Mouse (Mus musculus): Measurements from ENCODE around the gene Aldh3b1. TPM values are rescaled to one million over a fixed set of nuclear protein-coding genes. Genes with fewer than 3 reads are reported as not detected.
A peak's percentile ranks its signal among the peaks of the same experiment; 100 is the strongest.
"Not testable (repeated sequence)": the region's sequence is repeated elsewhere in the genome, so short reads cannot be mapped to it uniquely, and the experiment has no call there.

Gene Aldh3b1
- total RNA-seq (2018; cell fraction: chromatin; rRNA removed) = 10 to 100 TPM in 22 of 26 experiments, 1 to 10 TPM in 4; 6.7 to 54.0 (median 33.8) TPM
- total RNA-seq (2018; cell fraction: cytosol; rRNA removed) = 10 to 100 TPM; 53.2 to 92.7 (median 74.8) TPM
- 10 to 100 TPM; 15.3 to 80.6 (median 43.0) TPM for total RNA-seq (2018; cell fraction: nucleus; rRNA removed)
- polyA plus RNA-seq (2018) = 57.7 to 77.8 TPM (median 67.9 TPM) in 3 replicates

- peak within 1 kb of the TSS; percentile 92 for H3K27ac ChIP-seq
- peaks cover 46% of the 10 kb centered on the region for H3K79me2 ChIP-seq (ENCODE audit: inconsistent target)
- 3% methylated on average over 12 of the region's 12 CpGs for WGBS (ENCODE audit: missing documents)
- H3K36me3 ChIP-seq (ENCODE audit: inconsistent target) = no peaks in the 10 kb centered on the region; the same call in 1 of the 2 replicates
- peak within 1 kb of the TSS; percentile 34 for H3K4me3 ChIP-seq (ENCODE audit: inconsistent target)
Observed at GRCm38 (mm10) chr19:3929211-3929941, at the start of gene Aldh3b1. Gene Aldh3b1 (minus strand): TSS chr19:3929808.

GRCm38 (mm10) chr19:3975866-3976265, 46.3 kb upstream of the Aldh3b1 start:
- Histone ChIP-seq H3K79me2 (ENCODE audit: inconsistent target) (no peaks in the 10 kb centered on the region), H3K36me3 (ENCODE audit: inconsistent target) (no peaks in the 10 kb centered on the region)
- WGBS (ENCODE audit: missing documents) = 100% methylated on average over 2 of the region's 2 CpGs

DNA sequence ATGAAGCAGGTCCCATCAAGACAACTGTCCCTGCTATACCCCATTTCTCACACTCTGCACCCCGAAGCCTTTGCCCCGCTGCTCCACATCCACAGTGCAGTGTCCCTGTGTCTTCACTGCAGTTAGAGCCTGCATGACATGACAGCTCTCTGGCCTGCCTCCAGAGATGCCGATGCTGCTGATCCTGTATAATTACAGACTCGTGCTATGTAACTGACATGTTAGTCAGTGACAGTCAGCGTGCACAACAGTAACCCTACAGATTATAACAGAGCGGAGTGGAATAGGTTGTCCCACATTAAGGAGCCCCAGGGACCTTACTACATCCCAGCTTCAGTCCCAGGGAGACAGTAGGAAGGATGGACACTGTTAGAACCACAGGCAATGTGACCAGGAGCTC, 45.0 kb upstream of the Aldh3b1 start:
- not testable (repeated sequence) for H3K4me3 ChIP-seq (ENCODE audit: inconsistent target); H3K79me2 ChIP-seq (ENCODE audit: inconsistent target); H3K27ac ChIP-seq; H3K36me3 ChIP-seq (ENCODE audit: inconsistent target)
- WGBS (ENCODE audit: missing documents) = 100% methylated on average over 4 of the region's 6 CpGs

More at GRCm38 (mm10) chr19:3975866-3976265, 46.3 kb upstream of the Aldh3b1 start:
- no peak overlapping the region for H3K4me3 ChIP-seq (ENCODE audit: inconsistent target)
- no peak overlapping the region for H3K27ac ChIP-seq

GRCm38 (mm10) chr19:3972229-3972628, 42.6 kb upstream of the Aldh3b1 start, which contains the start of gene Aldh3b2:
Gene Aldh3b2 (plus strand): TSS chr19:3972328.
- H3K36me3 ChIP-seq (ENCODE audit: inconsistent target) = no peaks in the 10 kb centered on the region
- 93% methylated on average over 8 of the region's 9 CpGs for WGBS (ENCODE audit: missing documents)
- no peaks in the 10 kb centered on the region for H3K79me2 ChIP-seq (ENCODE audit: inconsistent target)
- H3K4me3 ChIP-seq (ENCODE audit: inconsistent target) = no peak within 1 kb of the TSS
- H3K27ac ChIP-seq = no peak within 1 kb of the TSS

GRCm38 (mm10) chr19:3967258-3967657, 37.6 kb upstream of the Aldh3b1 start:
- Histone ChIP-seq H3K27ac (no peak overlapping the region), H3K4me3 (ENCODE audit: inconsistent target) (no peak overlapping the region), H3K36me3 (ENCODE audit: inconsistent target) (no peaks in the 10 kb centered on the region), H3K79me2 (ENCODE audit: inconsistent target) (no peaks in the 10 kb centered on the region)
- WGBS (ENCODE audit: missing documents) = 60% methylated on average over 3 of the region's 3 CpGs

- H3K27ac ChIP-seq = no peak overlapping the region
- no peaks in the 10 kb centered on the region for H3K79me2 ChIP-seq (ENCODE audit: inconsistent target)
- H3K36me3 ChIP-seq (ENCODE audit: inconsistent target) = no peaks in the 10 kb centered on the region
- WGBS (ENCODE audit: missing documents) = 78% methylated on average over 11 of the region's 11 CpGs
- no peak overlapping the region for H3K4me3 ChIP-seq (ENCODE audit: inconsistent target)
Observed at GRCm38 (mm10) chr19:3966330-3967075, 36.9 kb upstream of the Aldh3b1 start.

DNA sequence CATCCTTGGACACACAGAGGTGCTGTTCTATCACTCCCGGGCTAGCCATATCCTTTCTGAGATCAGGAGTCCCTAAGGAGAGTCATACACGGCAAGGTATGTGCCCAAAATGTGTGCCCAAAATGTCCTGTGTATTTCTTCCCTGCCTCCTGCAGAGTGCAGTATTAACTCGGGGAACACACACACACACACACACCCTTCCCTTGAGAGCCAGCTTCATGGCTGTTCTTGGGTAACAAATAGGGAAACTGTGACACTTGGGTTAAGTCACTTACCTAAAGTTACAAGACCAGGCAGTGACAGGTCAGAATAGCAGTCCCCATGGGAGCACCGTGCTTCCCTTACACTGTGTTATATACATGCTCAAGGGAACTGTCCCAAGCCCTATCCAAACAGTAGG, 34.4 kb upstream of the Aldh3b1 start:
- WGBS (ENCODE audit: missing documents) = 72% methylated on average over 4 of the region's 4 CpGs

GRCm38 (mm10) chr19:3962469-3962868, 32.9 kb upstream of the Aldh3b1 start:
- no peaks in the 10 kb centered on the region for H3K36me3 ChIP-seq (ENCODE audit: inconsistent target)
- H3K27ac ChIP-seq = no peak overlapping the region
- no peaks in the 10 kb centered on the region for H3K79me2 ChIP-seq (ENCODE audit: inconsistent target)
- 39% methylated on average over 2 of the region's 2 CpGs for WGBS (ENCODE audit: missing documents)
- H3K4me3 ChIP-seq (ENCODE audit: inconsistent target) = no peak overlapping the region

More for the DNA sequence above, 34.4 kb upstream of the Aldh3b1 start:
- Histone ChIP-seq H3K27ac (no peak overlapping the region), H3K79me2 (ENCODE audit: inconsistent target) (no peaks in the 10 kb centered on the region), H3K4me3 (ENCODE audit: inconsistent target) (no peak overlapping the region), H3K36me3 (ENCODE audit: inconsistent target) (no peaks in the 10 kb centered on the region)

DNA sequence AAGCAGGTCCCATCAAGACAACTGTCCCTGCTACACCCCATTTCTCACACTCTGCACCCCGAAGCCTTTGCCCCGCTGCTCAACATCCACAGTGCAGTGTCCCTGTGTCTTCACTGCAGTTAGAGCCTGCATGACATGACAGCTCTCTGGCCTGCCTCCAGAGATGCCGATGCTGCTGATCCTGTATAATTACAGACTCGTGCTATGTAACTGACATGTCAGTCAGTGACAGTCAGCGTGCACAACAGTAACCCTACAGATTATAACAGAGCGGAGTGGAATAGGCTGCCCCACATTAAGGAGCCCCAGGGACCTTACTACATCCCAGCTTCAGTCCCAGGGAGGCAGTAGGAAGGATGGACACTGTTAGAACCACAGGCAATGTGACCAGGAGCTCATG, 32.2 kb upstream of the Aldh3b1 start:
- H3K79me2 ChIP-seq (ENCODE audit: inconsistent target); H3K36me3 ChIP-seq (ENCODE audit: inconsistent target); H3K4me3 ChIP-seq (ENCODE audit: inconsistent target); H3K27ac ChIP-seq: not testable (repeated sequence)
- WGBS (ENCODE audit: missing documents) = 100% methylated on average over 3 of the region's 6 CpGs

GRCm38 (mm10) chr19:3960211-3960610, 30.6 kb upstream of the Aldh3b1 start:
- 81% methylated on average over 4 of the region's 5 CpGs for WGBS (ENCODE audit: missing documents)

GRCm38 (mm10) chr19:3959030-3959429, 29.4 kb upstream of the Aldh3b1 start:
- Histone ChIP-seq H3K36me3 (ENCODE audit: inconsistent target) (no peaks in the 10 kb centered on the region), H3K4me3 (ENCODE audit: inconsistent target) (no peak overlapping the region), H3K79me2 (ENCODE audit: inconsistent target) (no peaks in the 10 kb centered on the region), H3K27ac (no peak overlapping the region)

More at GRCm38 (mm10) chr19:3960211-3960610, 30.6 kb upstream of the Aldh3b1 start:
- Histone ChIP-seq H3K36me3 (ENCODE audit: inconsistent target) (no peaks in the 10 kb centered on the region), H3K27ac (no peak overlapping the region), H3K4me3 (ENCODE audit: inconsistent target) (no peak overlapping the region), H3K79me2 (ENCODE audit: inconsistent target) (no peaks in the 10 kb centered on the region)

GRCm38 (mm10) chr19:3958470-3958869, 28.9 kb upstream of the Aldh3b1 start, which contains the start of gene Aldh3b3:
Gene Aldh3b3 (plus strand): TSS chr19:3958645.
- WGBS (ENCODE audit: missing documents) = 88% methylated on average over 3 of the region's 4 CpGs
- no peak within 1 kb of the TSS for H3K27ac ChIP-seq
- H3K79me2 ChIP-seq (ENCODE audit: inconsistent target) = no peaks in the 10 kb centered on the region
- H3K4me3 ChIP-seq (ENCODE audit: inconsistent target) = no peak within 1 kb of the TSS
- no peaks in the 10 kb centered on the region for H3K36me3 ChIP-seq (ENCODE audit: inconsistent target)

- not testable (repeated sequence) for H3K4me3 ChIP-seq (ENCODE audit: inconsistent target); H3K27ac ChIP-seq; H3K36me3 ChIP-seq (ENCODE audit: inconsistent target); H3K79me2 ChIP-seq (ENCODE audit: inconsistent target)
- WGBS (ENCODE audit: missing documents) = 93% methylated on average over 4 of the region's 5 CpGs
Observed at GRCm38 (mm10) chr19:3957296-3958036, 27.9 kb upstream of the Aldh3b1 start.

DNA sequence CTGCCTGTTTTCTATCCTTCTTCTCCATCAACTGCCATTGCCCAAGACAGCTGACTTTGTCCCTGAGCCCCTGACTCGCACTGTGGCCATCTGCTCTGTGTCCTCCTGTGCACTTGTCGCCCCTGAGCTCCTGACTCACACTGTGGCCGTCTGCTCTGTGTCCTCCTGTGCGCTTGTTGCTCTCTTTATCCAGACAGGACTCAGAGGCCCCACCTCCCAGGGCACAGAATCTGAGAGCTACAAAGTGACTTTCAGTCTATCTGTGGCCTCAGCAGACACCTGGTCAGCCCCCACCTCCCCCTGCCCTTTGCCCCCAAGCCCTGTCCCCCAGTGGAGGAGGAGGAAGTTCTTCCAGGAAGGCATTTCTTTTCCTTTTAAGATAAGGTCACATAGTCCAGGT, 26.2 kb upstream of the Aldh3b1 start:
- no peak overlapping the region for H3K4me3 ChIP-seq (ENCODE audit: inconsistent target)
- no peak overlapping the region for H3K27ac ChIP-seq
- H3K79me2 ChIP-seq (ENCODE audit: inconsistent target) = no peaks in the 10 kb centered on the region
- H3K36me3 ChIP-seq (ENCODE audit: inconsistent target) = no peaks in the 10 kb centered on the region
- 80% methylated on average over 4 of the region's 4 CpGs for WGBS (ENCODE audit: missing documents)

Measured in macrophage (primary cell).